Mouse (Mus musculus) yolk sac, embryonic 10.5 days (tissue): Measurements from ENCODE around the gene Fastkd3.

Source experiments
- DNase-seq: peaks from one replicate; pipeline ENCODE4 v3.0.0-alpha.2; 2017; ENCODE audit warnings: low spot score

Fastkd3 gene

DNA sequence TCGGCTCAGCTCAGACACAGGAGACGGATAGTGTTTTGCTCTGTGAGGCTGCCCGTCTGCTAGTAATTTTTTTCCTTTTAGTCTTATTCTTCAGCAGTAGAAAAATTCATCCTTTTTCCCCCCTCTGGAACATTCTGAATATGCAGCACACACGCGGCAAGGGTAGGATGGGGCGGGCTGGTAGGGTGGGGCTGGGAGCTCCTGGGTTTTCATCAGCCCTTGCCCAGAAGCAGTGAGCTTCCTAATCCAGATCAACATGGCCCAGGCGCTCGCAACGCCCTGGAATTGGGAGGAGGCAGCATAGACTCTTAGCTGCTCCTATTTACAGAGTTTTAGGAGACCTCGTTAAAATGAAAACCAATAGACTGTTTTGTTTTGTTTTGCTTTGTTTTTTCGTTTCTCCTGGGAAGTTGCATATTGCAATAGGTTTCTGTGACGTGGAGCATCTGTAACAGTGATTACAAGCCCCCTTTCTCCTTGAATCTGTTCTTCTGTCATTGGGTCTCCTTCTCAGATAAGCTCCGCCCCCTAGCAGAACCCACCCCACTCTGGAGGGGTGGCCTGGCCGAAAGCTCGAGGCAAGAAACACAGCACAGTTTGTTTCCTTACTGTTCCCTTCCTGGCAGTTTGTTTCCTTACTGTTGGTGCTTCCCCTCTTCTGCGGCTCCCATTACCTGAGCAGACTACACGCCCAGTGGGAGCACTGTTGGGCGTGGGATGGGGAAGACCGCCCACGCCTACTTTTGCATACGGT, 25.8 kb downstream of the Fastkd3 start:
- DNase-seq, result no peak

DNA sequence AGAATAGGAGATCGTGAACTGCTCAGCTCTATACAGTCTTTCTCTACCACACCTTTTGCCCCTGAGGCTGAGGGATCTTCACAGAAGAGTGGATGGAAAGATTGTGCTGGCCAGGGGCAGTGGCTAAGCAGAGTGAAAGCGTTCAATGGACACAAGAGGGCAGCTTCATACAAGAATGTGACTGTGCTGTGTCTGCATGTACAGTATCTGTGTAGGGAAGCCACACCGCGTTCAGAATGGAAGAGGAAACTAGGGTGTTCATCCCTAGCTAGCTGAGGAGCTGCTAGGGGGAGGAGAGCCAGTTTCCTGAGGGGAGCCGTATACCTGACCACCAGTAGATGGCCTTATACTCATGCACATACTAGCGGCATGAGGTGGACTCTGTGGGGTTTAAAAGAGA, 40.8 kb downstream of the Fastkd3 start:
- no peak for DNase-seq

DNA sequence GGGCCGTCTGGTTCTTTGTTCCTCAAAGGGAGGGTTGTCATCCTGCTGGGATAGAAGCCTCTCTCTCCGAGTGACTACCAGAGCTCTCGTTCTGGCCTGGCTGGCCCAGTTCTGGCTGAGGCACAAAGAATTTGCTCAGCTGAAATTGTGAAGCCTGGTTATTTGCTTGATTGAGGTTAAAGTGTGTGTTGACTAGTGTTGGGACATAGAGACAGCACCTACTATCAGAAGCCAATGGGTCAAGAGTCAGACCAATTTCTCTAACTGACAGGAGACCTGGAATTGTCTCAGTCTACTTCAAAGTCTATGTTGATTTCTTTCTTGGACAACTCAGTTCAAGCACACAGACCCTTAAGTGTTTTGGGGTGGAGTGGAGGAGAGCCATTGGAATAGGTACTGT, 45.0 kb downstream of the Fastkd3 start:
- DNase-seq, result no peak
